Mouse (Mus musculus): ENCODE measurements around the gene Ubxn11.

The Ubxn11 gene

DNA sequence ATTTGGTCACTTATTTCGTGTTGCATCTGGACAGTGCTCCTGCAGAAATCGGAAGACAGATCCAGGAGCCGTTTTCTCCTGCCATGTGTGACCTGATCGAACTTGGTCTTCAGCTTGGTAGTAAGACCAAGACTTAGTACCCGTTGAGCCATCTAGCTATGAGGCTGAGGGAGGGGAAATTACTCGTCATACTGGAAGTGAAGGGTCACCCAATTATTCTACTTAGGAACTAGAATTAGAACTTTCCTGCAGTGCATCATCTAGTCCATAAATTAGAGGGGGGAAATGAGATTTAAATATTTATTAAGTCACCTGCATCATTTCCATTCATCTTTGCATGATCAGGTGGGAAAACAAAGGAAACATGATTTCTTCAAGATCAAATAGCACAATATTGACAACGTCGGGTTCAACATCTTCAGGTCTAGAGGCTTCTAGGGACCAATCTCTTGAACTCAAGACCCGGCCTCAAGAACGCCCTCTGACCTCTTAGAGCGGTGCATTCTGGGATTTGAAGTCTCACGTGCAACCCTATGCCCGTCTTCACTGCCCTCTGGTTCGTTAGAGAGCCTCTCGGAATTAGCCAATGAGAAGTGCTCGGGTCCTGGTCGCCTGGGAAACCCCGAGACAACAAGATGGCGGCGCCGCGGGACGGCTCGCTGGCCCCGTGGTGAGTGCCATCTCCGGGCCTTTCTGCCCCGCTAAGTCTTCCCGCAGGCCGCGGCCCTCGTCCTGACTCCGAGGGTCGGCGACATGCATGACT is at the start of gene Ubxn11:
TSS of gene Ubxn11 (plus strand) at position 592 of the 763 bp plus-strand sequence.
- WGBS: 18% methylated on average over 34 of the region's 34 CpGs

DNA sequence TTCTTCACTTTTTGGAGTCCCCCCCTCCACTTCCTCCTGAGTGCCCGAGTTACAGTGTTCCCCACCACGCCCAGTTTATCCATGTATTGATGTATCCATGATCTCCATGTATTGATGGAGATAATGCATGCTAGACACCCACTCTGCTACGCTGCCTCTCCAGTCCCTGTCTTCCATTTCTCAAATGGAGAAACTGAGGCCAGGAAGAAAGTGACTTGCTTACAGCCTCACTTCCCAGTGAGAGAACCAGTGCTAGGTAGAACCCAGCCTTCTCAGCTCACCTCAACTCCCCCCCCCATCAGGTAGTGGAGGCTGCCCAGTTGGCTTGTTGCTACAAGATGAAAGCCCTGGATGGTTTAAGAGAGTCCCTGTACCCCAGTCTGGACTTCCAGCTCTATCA is 48.8 kb upstream of the Ubxn11 start, which contains the start of gene Zfp683:
TSS of gene Zfp683 (plus strand) at position 301 of the 400 bp plus-strand sequence.
- 82% methylated on average over 3 of the region's 3 CpGs for WGBS

DNA sequence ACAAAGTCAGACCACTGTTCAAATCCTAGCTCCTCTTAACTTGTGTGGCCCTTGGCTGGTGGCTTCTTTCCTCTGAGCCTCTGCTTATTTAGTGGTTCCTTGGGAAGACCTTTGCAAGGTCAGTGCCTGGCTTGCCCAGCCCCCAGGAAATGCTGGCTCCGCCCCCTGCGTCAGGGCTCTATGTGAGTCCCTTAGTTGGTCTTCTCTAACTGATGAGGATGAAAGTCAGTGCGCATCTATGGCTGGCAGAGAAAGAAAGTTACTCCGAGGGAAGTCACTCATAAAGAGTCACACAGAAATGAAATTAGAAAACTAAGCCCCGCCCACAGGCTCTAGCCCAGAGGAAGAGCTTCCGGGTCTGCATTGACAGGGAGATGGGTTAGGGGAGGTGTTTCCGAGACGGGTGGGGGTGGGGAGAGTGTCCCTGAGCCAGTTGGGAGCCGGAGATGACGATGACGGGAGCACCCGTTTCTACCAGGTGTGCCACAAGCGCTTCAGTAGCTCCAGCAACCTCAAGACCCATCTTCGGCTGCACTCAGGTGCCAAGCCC is 44.1 kb upstream of the Ubxn11 start:
- WGBS: 47% methylated on average over 14 of the region's 14 CpGs

DNA sequence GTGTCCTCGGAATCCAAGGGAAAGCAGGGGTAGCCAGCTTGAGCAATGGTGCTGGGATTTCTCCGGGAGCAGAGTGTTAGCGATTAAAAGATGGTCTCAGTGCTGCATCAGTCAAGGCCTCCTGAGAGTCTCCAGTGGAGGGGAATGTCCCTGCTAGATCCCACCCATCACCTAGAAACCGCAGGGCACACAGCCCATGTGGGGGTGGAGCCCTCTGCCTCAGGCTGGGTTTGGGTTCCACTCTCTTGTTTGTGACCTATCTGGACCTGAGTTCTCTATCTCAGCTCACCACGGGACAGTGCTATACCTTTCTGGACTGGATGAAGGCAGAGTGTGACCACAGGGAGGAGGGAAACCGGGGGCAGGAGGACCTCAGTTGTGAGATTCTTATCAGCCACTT is 43.5 kb upstream of the Ubxn11 start:
- 86% methylated on average over 6 of the region's 6 CpGs for WGBS

DNA sequence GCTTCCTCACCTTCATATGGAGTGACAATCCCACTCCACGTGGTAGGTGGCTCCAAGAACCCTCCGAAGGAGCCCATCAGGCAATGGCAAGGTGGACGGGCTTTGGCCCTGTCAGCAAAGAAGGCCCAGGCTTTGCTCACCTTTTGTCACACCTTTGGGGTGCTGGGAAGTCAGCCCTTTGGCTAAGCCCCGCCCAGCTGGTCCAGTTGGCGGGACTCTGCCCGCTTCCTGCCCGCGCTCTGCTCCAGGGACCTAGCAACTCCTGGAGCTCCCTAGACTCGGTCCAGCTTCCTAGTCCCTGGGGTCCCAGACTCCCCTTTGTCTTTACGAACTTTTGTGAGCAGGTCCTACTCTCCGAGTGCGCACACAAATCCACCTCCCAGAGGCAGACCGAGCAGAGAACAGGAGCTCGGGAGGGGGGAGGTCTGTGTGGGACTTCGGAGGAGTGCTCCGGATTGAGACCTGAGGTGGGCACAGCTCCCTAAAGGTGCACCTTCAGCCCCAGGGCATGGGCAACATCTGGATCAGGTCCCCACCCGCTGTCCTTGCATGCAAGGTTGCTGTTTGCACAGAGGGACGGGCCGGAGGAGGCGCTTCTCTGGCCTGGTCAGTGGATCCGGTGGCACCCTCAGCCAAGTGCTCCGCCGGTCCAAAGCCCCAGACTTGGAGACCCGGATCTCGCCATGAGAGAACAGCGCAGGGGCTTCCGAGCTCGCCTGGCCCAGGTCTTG is 42.1 kb upstream of the Ubxn11 start, which contains the start of gene Crybg2:
TSS of gene Crybg2 (plus strand) at position 681 of the 731 bp plus-strand sequence.
- 72% methylated on average over 28 of the region's 28 CpGs for WGBS

DNA sequence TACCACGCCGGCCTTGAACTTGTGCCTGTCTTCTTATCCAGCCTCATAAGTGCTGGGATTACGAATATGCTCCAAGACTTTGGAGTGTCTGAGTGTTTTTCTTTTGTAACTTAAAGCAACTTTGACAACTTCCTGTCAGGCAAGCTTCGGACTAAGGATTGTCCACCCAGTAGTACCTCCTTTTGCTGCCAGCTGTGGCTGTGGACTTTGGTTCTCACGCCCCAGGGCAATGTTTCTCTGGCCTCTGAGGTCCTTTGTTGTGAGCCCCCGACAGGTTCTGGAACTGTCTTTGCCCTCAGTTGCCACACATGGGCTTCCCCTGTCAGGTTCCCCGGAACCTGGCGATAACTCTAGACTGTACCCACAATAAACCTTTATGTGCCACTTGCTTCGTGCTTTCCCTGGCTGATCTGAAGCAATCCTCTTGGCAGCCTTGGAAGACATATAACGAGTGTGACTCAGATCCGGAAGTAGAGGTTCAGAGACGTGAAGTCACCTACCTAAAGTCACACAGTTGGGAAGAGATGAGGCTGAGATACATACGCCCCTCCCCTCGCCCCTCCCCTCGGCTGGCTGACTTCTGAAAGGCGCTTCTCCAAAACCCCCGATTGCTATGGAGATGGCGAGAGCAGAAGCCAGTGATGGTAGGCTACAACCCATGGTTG is 41.1 kb upstream of the Ubxn11 start:
- 57% methylated on average over 18 of the region's 18 CpGs for WGBS

DNA sequence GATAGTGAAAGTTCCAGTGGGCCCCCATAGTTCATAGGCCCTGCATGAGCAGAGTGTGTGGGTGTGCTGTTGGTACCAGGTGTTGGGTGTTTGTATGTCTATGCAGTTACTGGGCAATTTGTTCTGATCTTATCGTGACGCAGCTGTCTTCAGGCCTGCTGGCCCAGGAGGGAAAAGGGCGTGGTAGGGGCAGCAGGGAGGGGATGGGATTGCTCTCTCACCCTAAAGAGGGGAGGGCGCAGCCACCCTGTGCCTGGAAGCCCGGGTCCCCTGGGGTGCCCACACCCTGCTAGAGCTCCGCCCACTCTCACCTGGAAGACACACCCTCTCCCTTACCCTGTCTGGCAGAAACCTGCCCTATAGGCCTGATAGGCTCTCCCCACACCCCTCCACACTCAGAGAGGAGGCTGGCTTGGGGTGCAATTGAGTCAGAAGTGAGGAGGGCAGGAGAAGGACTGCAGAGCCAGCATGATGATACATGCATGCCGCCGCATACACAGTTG is 40.4 kb upstream of the Ubxn11 start:
- 61% methylated on average over 8 of the region's 8 CpGs for WGBS

DNA sequence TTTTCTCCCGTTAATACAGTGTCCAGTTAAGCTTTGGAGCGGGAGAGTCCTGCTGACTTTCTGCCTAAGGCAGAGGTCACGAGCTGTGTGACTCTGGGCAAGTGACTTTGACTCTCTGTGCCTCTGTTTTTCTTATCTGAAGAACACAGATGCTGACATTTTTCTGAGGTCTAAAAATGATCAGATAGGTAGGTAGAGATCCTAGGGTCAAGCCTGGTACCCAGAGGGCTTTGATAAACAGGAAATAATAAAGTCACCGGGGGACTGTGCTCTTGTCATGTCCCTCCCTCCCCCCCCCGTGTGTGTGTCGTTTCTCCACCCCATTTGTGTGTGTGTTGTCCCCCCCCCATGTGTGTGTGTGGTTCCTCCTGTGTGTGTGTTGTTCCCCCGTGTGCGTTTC is 39.8 kb upstream of the Ubxn11 start:
- WGBS: 73% methylated on average over 8 of the region's 8 CpGs

DNA sequence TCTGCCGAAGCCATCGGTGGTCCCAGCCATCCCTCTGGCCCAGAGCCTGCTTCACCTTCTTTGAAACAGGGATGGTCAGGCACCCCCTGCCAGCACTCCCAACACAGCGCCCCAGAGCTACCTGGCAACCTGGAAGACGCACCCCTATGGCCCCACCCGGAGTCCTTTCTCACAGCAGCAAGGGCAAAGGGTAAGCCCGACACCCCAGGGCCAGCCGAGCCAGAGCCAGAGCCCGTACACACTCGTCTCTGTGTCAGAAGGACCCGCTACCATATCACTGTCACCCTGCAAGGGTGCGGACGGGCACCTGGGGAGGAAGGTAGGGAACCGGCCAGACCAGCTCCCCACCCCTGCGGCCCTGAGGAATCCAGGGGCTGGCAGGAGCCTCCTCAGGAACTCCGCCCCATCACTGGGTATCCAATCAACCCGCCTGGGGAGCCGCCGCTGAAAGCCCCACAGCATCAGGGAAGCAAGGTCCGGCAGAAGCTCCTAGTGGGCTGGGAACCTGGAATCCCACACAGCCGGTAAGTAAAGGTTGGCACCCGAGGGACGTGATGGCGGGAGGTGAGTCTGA is 36.9 kb upstream of the Ubxn11 start:
- WGBS: 35% methylated on average over 23 of the region's 23 CpGs

DNA sequence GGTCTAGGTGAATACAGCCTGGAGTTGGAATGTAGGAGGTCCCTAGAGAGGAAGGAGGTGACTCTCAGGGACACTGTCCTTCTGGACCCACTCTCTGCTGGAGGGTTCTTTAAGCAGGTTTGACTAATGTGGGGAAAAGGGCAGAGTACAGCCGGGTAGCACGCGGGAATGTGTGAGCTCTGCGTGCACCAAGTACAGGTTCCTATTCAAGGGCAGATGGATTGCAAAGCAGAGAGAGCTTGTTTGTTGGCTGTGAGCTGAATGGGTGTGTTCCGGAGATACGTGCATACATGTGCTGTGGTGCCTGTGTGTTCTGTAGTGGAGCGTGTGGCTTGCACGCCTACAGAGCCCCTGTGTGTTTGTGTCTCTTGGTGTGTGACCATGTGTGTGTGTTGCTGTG is 35.0 kb upstream of the Ubxn11 start:
- 85% methylated on average over 8 of the region's 8 CpGs for WGBS

DNA sequence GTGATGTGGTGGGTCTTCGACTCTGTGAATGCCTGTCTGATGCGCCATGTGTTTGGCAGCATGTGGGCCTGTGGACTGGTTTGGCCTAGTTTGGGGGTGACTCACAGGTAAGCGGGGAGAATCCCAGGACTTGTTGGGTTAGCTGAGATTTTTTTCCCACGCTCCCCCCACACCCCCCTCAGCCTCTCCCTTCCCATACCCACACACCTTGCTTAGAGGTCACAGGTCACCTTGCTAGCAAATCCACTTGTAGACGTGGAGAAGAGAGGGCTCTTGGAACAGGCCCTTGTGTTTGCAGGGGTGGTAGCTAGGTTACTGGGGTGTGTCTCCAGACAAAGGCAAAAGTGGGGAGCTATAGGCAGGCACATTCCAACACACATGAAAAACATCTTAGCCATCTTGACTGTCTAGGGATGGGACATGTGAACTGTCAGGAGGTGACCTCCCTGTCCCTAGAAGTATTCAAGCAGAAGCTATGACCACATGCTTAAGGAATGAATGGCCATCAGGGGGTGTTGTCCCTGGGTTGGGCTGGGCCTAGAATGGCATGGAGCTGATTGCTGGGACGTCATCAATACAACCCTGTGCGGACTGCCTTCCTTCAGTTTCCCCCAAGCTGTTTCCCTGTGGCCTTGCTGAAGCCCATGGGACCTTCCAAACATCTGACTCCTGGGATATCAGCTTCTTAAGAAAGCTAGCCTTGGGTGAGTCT is 34.4 kb upstream of the Ubxn11 start:
- 80% methylated on average over 7 of the region's 7 CpGs for WGBS

DNA sequence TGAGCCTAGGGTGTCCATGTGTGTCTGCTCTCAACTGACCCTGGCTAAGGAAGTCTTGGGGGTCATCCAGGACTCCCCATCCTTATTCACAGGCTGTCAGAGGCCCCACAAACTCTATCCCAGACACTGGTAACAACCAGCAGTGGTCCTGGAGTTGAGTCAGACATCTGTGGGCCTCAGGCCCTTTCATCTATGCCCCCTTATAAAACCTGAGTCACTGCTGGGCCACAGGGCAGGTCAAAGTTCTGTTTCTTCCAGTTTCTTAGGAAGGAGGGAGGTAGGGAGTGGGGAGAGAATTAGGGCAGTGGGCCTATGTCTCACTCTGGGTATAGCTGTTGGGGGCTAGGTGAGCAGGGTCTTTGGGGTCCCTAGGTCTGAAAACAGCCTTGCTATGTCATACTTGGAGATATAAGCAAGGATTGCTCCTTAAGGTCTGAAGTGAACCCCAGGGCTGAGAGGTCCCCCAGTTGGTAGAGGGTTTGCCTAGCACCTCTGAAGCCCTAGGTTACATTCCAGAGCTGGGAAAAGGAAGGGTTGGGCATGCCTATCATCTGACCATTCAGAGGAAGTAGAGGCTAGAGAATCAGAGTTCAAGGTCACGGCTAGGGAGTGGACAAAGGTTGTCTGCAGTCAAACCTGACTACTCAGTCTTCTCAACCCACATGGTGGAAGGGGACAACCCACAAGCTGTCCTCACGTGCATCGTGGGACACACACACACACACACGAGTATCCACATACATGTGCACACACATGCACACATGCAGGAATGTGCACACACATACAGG is 33.4 kb upstream of the Ubxn11 start:
- 88% methylated on average over 4 of the region's 4 CpGs for WGBS

DNA sequence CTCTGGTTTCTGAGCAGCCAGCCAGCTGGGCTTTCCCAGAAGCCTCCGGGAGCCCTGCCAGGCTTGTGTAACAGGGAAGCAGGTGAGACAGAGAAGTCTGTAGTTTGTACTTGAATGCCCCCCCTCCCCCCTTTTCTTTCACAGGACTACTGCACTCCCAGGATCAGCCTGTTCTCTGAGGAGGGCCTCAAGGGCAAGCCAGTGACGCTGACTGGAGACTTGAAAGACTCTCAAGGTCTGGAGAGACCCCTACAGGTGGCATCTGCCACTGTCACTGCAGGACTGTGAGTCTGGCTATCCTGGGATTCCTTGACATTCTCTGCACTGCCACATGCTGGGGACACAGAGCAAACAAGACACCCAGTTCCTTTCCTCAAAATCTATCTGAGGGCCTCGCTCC is 23.7 kb upstream of the Ubxn11 start:
- WGBS: 29% methylated on average over 3 of the region's 3 CpGs

DNA sequence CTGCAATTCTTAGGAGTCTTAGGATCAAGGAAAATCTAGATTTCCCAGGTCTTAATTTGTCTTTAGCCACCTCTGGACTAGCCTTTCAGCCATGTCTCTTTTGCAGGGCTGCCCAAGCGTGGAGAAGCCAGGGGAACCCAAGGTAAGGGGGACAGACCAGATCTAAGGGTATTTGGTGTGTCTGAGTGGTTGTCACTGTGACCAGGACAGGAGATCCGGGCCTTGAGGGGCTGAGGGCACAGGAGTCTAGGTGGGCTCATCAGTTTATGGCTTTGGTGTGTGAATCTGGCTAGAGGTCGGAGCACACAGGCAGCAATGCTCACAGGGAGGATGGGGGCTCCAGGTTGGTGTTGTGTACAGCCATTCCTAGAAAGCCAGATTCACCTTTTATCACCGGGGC is 21.7 kb upstream of the Ubxn11 start:
- 91% methylated on average over 4 of the region's 4 CpGs for WGBS

DNA sequence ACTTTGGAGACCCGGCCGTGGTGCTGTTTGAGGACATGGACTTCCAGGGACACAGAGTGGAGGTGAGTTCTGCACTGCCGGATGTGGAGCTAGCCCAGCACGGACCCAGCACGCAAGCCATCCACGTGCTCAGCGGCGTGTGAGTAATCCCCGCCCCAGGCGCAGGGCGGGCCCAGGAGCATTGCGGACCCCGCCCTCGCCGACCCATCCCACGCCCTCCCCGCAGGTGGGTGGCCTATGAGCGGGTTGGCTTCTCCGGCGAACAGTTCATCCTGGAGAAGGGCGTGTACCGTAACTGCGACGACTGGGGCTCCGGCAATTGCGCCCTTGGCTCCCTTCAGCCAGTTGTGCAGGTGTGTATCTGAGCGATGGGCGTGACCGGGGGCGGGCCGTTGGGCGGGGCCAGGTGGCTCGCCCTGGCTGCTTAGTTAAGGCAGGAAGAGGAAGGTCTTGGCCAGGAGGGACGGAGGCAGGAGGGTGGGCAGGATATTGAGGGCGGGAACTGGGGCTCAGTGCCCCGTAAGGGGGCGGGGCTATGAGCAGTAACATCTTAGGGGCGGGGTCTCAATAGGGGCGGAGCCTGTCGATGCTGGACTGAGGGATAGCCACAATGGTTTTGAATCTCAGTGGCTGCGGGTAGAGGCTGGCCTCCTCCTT is 20.5 kb upstream of the Ubxn11 start:
- WGBS: under 1% methylated on average over 41 of the region's 41 CpGs

DNA sequence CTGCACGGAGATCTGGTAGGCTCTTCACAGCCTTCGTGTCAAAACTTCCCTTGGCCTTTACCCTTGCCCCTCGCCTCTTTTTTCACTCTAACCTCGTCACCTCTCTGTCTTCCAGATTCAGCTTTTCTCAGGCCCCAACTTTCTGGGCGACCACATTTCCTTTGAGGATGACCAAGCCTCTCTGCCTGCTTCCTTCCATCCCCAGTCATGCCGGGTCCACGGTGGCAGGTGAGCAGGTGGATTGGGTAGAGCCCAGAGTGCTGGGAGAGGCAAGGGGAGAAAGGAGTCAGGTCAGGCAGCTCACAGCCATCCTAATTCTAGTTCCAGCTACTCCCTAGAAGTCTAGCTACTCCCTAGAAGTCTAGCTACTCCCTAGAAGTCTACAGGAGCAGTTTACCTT is 19.9 kb upstream of the Ubxn11 start:
- 19% methylated on average over 7 of the region's 7 CpGs for WGBS

DNA sequence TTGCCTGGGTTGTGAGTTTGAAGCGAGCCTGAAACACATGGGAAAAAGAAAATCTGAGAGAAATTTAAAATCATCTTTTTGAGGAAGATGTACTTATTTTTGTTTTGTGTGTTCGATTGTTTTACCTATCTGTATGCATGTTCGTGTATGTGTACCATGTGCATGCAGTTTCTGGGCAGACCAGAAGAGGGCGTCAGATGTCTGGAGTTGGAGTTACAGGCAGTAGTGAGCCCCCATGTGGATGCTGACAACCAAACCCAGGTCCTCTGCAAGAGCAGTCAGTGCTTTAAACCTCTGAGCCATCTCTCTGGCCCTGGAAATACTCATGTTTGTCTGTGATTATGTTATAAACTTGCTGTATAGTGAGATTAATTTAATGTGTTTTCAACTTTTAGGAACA is 17.4 kb upstream of the Ubxn11 start:
- 86% methylated on average over 4 of the region's 4 CpGs for WGBS

DNA sequence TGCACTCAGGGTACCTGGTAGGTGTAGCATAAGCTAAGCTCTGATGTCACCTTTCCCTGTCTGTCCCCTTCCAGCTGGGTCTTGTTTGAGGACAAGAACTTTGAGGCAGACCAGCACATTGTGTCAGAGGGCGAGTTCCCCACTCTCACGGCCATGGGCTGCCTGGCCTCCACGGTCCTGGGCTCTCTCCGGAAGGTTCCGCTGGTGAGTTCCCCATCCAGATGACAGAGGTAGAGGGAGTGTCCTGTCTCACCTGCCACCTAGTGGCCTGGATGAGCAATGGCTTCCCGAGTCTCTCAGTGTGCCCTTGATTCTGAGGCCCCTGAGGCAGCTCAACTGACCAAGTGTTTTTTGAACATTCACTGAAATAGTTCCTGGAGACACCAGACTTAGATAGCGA is 15.0 kb upstream of the Ubxn11 start:
- 44% methylated on average over 7 of the region's 7 CpGs for WGBS

DNA sequence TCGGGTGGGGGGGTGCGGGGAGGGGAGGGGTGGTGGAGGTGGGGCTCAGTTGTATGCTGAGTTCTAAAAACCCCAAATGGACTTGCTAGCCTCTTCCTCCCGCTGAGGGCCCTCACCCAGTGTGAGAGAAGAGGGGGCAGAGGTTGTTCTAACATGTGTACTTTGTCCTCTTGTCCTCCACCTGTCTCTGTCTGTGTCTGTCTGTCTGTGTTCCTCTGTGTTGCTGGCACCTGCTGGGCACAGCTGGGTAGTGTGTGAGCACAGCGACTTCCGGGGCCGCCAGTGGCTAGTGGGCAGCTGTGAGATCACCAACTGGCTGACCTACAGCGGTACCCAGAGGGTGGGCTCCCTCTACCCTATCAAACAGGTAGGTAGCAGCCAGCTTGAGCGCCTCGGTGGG is 13.3 kb upstream of the Ubxn11 start:
- WGBS: 83% methylated on average over 9 of the region's 9 CpGs
